Mouse (Mus musculus) A20 (cell line): ENCODE measurements around the gene Ppp2r3a.

ENCODE experiments used
- DNase-seq: peaks from one replicate; pipeline ENCODE4 v3.0.0-alpha.2; 2011; ENCODE audit warnings: low read depth, low spot score

Ppp2r3a gene

GRCm38 (mm10) chr9:101252541-101252940, 946 bp upstream of the Ppp2r3a start:
- peak; percentile 10 for DNase-seq

GRCm38 (mm10) chr9:101250981-101251643, 483 bp downstream of the Ppp2r3a start:
- DNase-seq = no peak

GRCm38 (mm10) chr9:101250486-101250885, 1.1 kb downstream of the Ppp2r3a start:
- DNase-seq = peak; percentile 10

- DNase-seq = peak; percentile 3
Measured at GRCm38 (mm10) chr9:101249626-101250025, 2.0 kb downstream of the Ppp2r3a start.

GRCm38 (mm10) chr9:101247541-101247940, 4.1 kb downstream of the Ppp2r3a start:
- DNase-seq = no peak

- no peak for DNase-seq
Measured at GRCm38 (mm10) chr9:101245493-101245892, 6.1 kb downstream of the Ppp2r3a start.

GRCm38 (mm10) chr9:101243711-101244110, 7.9 kb downstream of the Ppp2r3a start:
- no peak for DNase-seq

GRCm38 (mm10) chr9:101240161-101240560, 11.4 kb downstream of the Ppp2r3a start:
- DNase-seq = no peak

GRCm38 (mm10) chr9:101235786-101236185, 15.8 kb downstream of the Ppp2r3a start:
- no peak for DNase-seq

GRCm38 (mm10) chr9:101232034-101232433, 19.6 kb downstream of the Ppp2r3a start:
- DNase-seq = no peak

GRCm38 (mm10) chr9:101230028-101230427, 21.6 kb downstream of the Ppp2r3a start:
- no peak for DNase-seq

- DNase-seq = no peak
Measured at GRCm38 (mm10) chr9:101228892-101229291, 22.7 kb downstream of the Ppp2r3a start.

GRCm38 (mm10) chr9:101207984-101208383, 43.6 kb downstream of the Ppp2r3a start:
- no peak for DNase-seq

GRCm38 (mm10) chr9:101206516-101206915, 45.1 kb downstream of the Ppp2r3a start:
- DNase-seq = no peak

GRCm38 (mm10) chr9:101205216-101205615, 46.4 kb downstream of the Ppp2r3a start:
- no peak for DNase-seq

GRCm38 (mm10) chr9:101204059-101204458, 47.5 kb downstream of the Ppp2r3a start:
- DNase-seq = peak; percentile 5

- no peak for DNase-seq
Measured at GRCm38 (mm10) chr9:101200627-101201026, 51.0 kb downstream of the Ppp2r3a start.

GRCm38 (mm10) chr9:101198804-101199203, 52.8 kb downstream of the Ppp2r3a start:
- no peak for DNase-seq

- DNase-seq = no peak
Measured at GRCm38 (mm10) chr9:101198261-101198660, 53.3 kb downstream of the Ppp2r3a start.

- DNase-seq = peak; percentile 73
Measured at GRCm38 (mm10) chr9:101181962-101182701, 69.5 kb downstream of the Ppp2r3a start.

- DNase-seq = no peak
Measured at GRCm38 (mm10) chr9:101181291-101181690, 70.3 kb downstream of the Ppp2r3a start.

- DNase-seq = no peak
Measured at GRCm38 (mm10) chr9:101180234-101180633, 71.4 kb downstream of the Ppp2r3a start.

- DNase-seq = no peak
Measured at GRCm38 (mm10) chr9:101160627-101161026, 91.0 kb downstream of the Ppp2r3a start.
